Mouse (Mus musculus): ENCODE measurements around the gene Arhgef6.

Gene Arhgef6

GRCm38 (mm10) chrX:57338371-57339211 lies at the start of gene Arhgef6:
Arhgef6 (minus strand) TSS chrX:57338729.
- no peak for DNase-seq (ENCODE audit: low read depth)

GRCm38 (mm10) chrX:57380915-57381314 lies 42.4 kb upstream of the Arhgef6 start:
- no peak for DNase-seq (ENCODE audit: low read depth)

- DNase-seq (ENCODE audit: low read depth): no peak
These were observed 40.0 kb upstream of the Arhgef6 start for GRCm38 (mm10) chrX:57378579-57378978.

GRCm38 (mm10) chrX:57377096-57377495 lies 38.6 kb upstream of the Arhgef6 start:
- DNase-seq (ENCODE audit: low read depth): no peak

- no peak for DNase-seq (ENCODE audit: low read depth)
These were observed 35.5 kb upstream of the Arhgef6 start for GRCm38 (mm10) chrX:57374029-57374428.

GRCm38 (mm10) chrX:57373543-57373942 lies 35.0 kb upstream of the Arhgef6 start:
- no peak for DNase-seq (ENCODE audit: low read depth)

- DNase-seq (ENCODE audit: low read depth): no peak
These were observed 34.4 kb upstream of the Arhgef6 start for GRCm38 (mm10) chrX:57372965-57373364.

- no peak for DNase-seq (ENCODE audit: low read depth)
These were observed 26.5 kb upstream of the Arhgef6 start for GRCm38 (mm10) chrX:57364891-57365569.

GRCm38 (mm10) chrX:57359316-57359715 lies 20.8 kb upstream of the Arhgef6 start:
- DNase-seq (ENCODE audit: low read depth): no peak

GRCm38 (mm10) chrX:57339220-57339619 lies 691 bp upstream of the Arhgef6 start:
- no peak for DNase-seq (ENCODE audit: low read depth)

- no peak for DNase-seq (ENCODE audit: low read depth)
These were observed 947 bp downstream of the Arhgef6 start for GRCm38 (mm10) chrX:57337582-57337981.

GRCm38 (mm10) chrX:57336958-57337357 lies 1.6 kb downstream of the Arhgef6 start:
- no peak for DNase-seq (ENCODE audit: low read depth)

- no peak for DNase-seq (ENCODE audit: low read depth)
These were observed 3.2 kb downstream of the Arhgef6 start for GRCm38 (mm10) chrX:57335313-57335712.

GRCm38 (mm10) chrX:57327668-57328338 lies 10.7 kb downstream of the Arhgef6 start:
- DNase-seq (ENCODE audit: low read depth): no peak

GRCm38 (mm10) chrX:57326487-57327221 lies 11.9 kb downstream of the Arhgef6 start:
- DNase-seq (ENCODE audit: low read depth): no peak

- no peak for DNase-seq (ENCODE audit: low read depth)
These were observed 12.6 kb downstream of the Arhgef6 start for GRCm38 (mm10) chrX:57325861-57326461.

- DNase-seq (ENCODE audit: low read depth): no peak
These were observed 13.6 kb downstream of the Arhgef6 start for GRCm38 (mm10) chrX:57324891-57325290.

GRCm38 (mm10) chrX:57312066-57312465 lies 26.5 kb downstream of the Arhgef6 start:
- no peak for DNase-seq (ENCODE audit: low read depth)

- peak; percentile 1 for DNase-seq (ENCODE audit: low read depth)
These were observed 28.5 kb downstream of the Arhgef6 start for GRCm38 (mm10) chrX:57309993-57310392.

- no peak for DNase-seq (ENCODE audit: low read depth)
These were observed 31.8 kb downstream of the Arhgef6 start for GRCm38 (mm10) chrX:57306747-57307146.

GRCm38 (mm10) chrX:57304784-57305287 lies 33.7 kb downstream of the Arhgef6 start:
- no peak for DNase-seq (ENCODE audit: low read depth)
